Mouse (Mus musculus): ENCODE data around the gene Poc1a. TPM values are rescaled to one million over a fixed set of nuclear protein-coding genes. Genes with fewer than 3 reads are reported as not detected.

Gene Poc1a
- polyA plus RNA-seq (2012; fragmentation: generic; extraction: Trizol), result 20.6 TPM
- long read RNA-seq, experiment 1, transcript Poc1a-201 (11 exons, 2,337 nt), result major isoform, 10 of 17 reads
- long read RNA-seq, experiment 1, partial matches to known transcripts, result 3 of 17 reads
- long read RNA-seq, experiment 1, other reads (novel, unspliced or antisense), result 4 of 17 reads
- long read RNA-seq, experiment 2, transcript Poc1a-201 (11 exons, 2,337 nt), result major isoform, 34 of 40 reads
- long read RNA-seq, experiment 2, partial matches to known transcripts, result 0 of 40 reads
- long read RNA-seq, experiment 2, other reads (novel, unspliced or antisense), result 6 of 40 reads

DNA sequence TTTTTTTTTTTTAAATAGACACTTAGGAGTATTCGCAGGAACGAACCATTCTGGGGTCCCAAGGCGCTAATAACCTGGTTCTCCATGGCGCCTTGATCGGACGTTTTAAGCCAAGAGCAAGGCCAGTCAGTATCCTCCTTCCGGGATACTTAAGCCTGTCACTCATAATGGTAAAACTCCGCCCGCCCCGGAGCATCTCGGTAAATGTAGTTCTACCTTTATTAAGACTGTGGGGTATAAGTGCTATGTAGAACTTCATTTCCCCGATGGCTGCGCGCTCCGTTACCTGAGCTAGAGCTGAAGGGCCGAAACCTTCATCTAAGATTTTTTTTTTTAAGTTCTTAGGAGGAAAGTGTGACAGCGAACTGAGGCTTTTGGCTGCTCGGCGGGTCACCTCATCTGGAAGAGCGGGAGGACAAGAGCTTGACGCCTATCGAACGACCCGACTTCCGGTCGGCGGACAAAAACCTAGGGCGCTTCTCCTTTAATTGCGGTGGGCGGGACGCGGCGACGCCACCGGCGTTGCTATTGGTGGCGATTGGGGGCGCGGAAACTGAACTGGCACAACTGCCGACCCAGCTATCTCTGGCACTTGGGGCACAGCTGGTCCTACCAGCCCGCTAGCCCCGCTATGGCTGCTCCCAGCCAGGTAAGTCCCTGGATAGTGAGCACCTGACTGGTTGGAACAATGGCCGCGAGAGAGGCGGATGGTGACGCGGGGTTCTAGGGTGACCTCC, at the start of gene Poc1a:
TSS of gene Poc1a (plus strand) at position 254 of the 737 bp plus-strand sequence.
- TF ChIP-seq CEBPB (IDR thresholded peaks at IDR 0.05; ENCODE audit: low read depth) (no peak), MYOD1 (IDR thresholded peaks at IDR 0.05; ENCODE audit: control insufficient read depth, insufficient read length, low read depth) (no peak), USF1 (IDR thresholded peaks at IDR 0.05; ENCODE audit: low read depth) (no peak), MAX (IDR thresholded peaks at IDR 0.05) (no peak), MYOG (IDR thresholded peaks at IDR 0.05; ENCODE audit: control insufficient read depth, extremely low read depth, insufficient read length) (no peak)
- Histone ChIP-seq H3ac (ENCODE audit: control insufficient read depth, insufficient read length, low read depth) (peak within 1 kb of the TSS; percentile 68), H3K79me2 (ENCODE audit: control insufficient read depth, insufficient read depth) (peaks cover 8% of the 10 kb centered on the region), H3K27me3 (ENCODE audit: control insufficient read depth, insufficient read depth, insufficient read length) (no peaks in the 10 kb centered on the region), H3K36me3 (ENCODE audit: control insufficient read depth, insufficient read depth) (no peaks in the 10 kb centered on the region), H3K79me3 (ENCODE audit: low read depth) (no peaks in the 10 kb centered on the region), H3K4me3 (ENCODE audit: insufficient read depth, poor library complexity, severe bottlenecking) (peak within 1 kb of the TSS; percentile 51)

DNA sequence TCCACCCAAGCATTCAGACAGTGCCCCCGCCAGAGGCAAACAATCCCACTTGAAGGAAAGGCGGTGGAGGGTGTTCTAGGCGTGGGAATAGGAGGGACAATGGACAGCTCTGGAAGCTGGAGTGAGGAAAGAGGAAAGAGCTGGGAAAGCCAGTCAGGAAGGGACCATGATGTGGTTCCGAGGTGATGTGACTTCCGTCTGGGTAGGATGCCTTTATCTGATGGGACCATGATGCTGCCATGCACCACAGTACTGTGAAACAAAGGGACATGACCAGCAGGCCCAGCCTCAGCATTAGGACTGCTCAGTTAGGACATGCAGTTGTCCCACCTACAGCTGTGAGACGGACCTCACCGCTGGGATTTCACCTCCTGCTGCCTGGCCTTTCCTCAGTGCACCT, 49.6 kb upstream of the Poc1a start:
- H3K4me3 ChIP-seq (ENCODE audit: insufficient read depth, poor library complexity, severe bottlenecking), result no peak overlapping the region
- no peak for TF ChIP-seq USF1 (IDR thresholded peaks at IDR 0.05; ENCODE audit: low read depth)
- no peak for TF ChIP-seq MYOG (IDR thresholded peaks at IDR 0.05; ENCODE audit: control insufficient read depth, extremely low read depth, insufficient read length)
- no peak for TF ChIP-seq CTCF (IDR thresholded peaks at IDR 0.05; ENCODE audit: control insufficient read depth, insufficient read depth, insufficient read length)
- TF ChIP-seq MAX (IDR thresholded peaks at IDR 0.05), result no peak
- no peak for TF ChIP-seq FOSL1 (IDR thresholded peaks at IDR 0.05; ENCODE audit: insufficient read depth, low read length, poor library complexity, severe bottlenecking)
- H3K79me3 ChIP-seq (ENCODE audit: low read depth), result no peaks in the 10 kb centered on the region
- peaks cover 3% of the 10 kb centered on the region for H3K36me3 ChIP-seq (ENCODE audit: control insufficient read depth, insufficient read depth)
- no peak overlapping the region for H3ac ChIP-seq (ENCODE audit: control insufficient read depth, insufficient read length, low read depth)
- no peaks in the 10 kb centered on the region for H3K79me2 ChIP-seq (ENCODE audit: control insufficient read depth, insufficient read depth)
- peaks cover 3% of the 10 kb centered on the region for H3K27me3 ChIP-seq (ENCODE audit: control insufficient read depth, insufficient read depth, insufficient read length)

DNA sequence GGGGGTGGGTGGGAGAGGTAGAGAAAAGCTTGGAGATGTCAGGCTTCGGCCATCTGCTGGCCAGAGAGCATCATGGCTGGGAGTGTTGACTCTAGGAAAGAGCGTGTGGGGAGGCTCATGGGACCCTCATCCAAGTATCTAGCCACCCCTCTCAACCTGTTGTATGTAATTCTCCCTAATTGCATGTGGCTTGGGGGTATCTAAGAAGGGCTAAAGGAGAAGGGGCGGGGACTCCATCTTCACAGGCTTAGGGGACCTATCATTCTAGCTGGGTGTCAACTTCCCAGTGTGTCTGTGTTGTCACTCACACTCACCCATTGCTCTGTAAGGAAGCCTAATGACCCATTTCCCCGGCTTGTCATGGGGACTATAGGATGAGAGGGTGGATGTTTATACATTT, 49.0 kb upstream of the Poc1a start:
- peaks cover 7% of the 10 kb centered on the region for H3K36me3 ChIP-seq (ENCODE audit: control insufficient read depth, insufficient read depth)
- no peaks in the 10 kb centered on the region for H3K27me3 ChIP-seq (ENCODE audit: control insufficient read depth, insufficient read depth, insufficient read length)
- TF ChIP-seq MAX (IDR thresholded peaks at IDR 0.05) (no peak), CTCF (IDR thresholded peaks at IDR 0.05; ENCODE audit: control insufficient read depth, insufficient read depth, insufficient read length) (no peak), USF1 (IDR thresholded peaks at IDR 0.05; ENCODE audit: low read depth) (no peak)
- no peak overlapping the region for H3ac ChIP-seq (ENCODE audit: control insufficient read depth, insufficient read length, low read depth)
- no peak overlapping the region for H3K4me3 ChIP-seq (ENCODE audit: insufficient read depth, poor library complexity, severe bottlenecking)
- no peaks in the 10 kb centered on the region for H3K79me2 ChIP-seq (ENCODE audit: control insufficient read depth, insufficient read depth)
- H3K79me3 ChIP-seq (ENCODE audit: low read depth), result no peaks in the 10 kb centered on the region

DNA sequence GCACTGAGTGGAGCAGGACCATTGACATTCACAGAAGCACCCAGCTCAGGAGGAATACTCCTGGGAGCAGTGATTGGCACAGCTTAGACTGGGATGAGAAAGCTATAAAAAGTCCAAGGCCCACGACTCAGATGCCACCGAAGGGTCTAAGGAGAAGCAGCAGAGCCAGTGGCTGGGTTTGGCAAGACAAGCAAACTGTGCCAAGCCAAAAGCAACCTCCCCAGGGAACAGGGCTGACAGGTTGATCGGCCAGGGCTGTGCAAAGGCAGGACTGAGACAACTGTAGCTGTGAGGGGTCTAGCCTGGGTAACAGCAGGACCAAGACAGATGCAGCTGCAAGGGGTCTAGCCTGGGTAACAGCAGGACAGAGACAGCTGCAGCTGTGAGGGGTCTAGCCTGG, 47.9 kb upstream of the Poc1a start:
- TF ChIP-seq CTCF (IDR thresholded peaks at IDR 0.05; ENCODE audit: control insufficient read depth, insufficient read depth, insufficient read length) (no peak), MYOG (IDR thresholded peaks at IDR 0.05; ENCODE audit: control insufficient read depth, extremely low read depth, insufficient read length) (no peak)
- Histone ChIP-seq H3K79me2 (ENCODE audit: control insufficient read depth, insufficient read depth) (no peaks in the 10 kb centered on the region), H3K27me3 (ENCODE audit: control insufficient read depth, insufficient read depth, insufficient read length) (no peaks in the 10 kb centered on the region), H3K36me3 (ENCODE audit: control insufficient read depth, insufficient read depth) (peaks cover 10% of the 10 kb centered on the region), H3K79me3 (ENCODE audit: low read depth) (no peaks in the 10 kb centered on the region), H3ac (ENCODE audit: control insufficient read depth, insufficient read length, low read depth) (no peak overlapping the region), H3K4me3 (ENCODE audit: insufficient read depth, poor library complexity, severe bottlenecking) (no peak overlapping the region)

DNA sequence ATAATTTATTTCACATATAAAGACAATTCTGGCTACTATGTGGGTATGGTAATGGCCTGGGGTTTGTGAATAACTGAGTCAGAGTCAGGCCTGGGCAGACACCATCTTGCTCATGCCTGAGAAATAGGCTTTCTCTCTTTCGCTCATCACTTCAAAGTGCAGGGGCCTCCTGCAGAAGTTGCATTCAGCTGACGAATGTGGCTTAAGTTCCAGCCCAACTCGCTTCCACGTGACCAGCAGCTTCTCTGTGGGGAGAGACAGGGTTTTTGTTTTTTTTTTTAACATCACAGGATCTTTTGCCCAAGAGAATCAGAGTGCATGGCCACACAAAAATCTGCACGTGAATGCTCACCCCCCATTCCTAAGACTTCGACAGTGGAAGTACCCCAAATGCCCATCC, 46.9 kb upstream of the Poc1a start:
- Histone ChIP-seq H3K79me3 (ENCODE audit: low read depth) (no peaks in the 10 kb centered on the region), H3K27me3 (ENCODE audit: control insufficient read depth, insufficient read depth, insufficient read length) (no peaks in the 10 kb centered on the region), H3K79me2 (ENCODE audit: control insufficient read depth, insufficient read depth) (no peaks in the 10 kb centered on the region), H3K4me3 (ENCODE audit: insufficient read depth, poor library complexity, severe bottlenecking) (no peak overlapping the region), H3K36me3 (ENCODE audit: control insufficient read depth, insufficient read depth) (peaks cover 19% of the 10 kb centered on the region), H3ac (ENCODE audit: control insufficient read depth, insufficient read length, low read depth) (no peak overlapping the region)
- TF ChIP-seq CEBPB (IDR thresholded peaks at IDR 0.05; ENCODE audit: low read depth) (no peak), MAX (IDR thresholded peaks at IDR 0.05) (no peak), USF1 (IDR thresholded peaks at IDR 0.05; ENCODE audit: low read depth) (no peak), CTCF (IDR thresholded peaks at IDR 0.05; ENCODE audit: control insufficient read depth, insufficient read depth, insufficient read length) (no peak), FOSL1 (IDR thresholded peaks at IDR 0.05; ENCODE audit: insufficient read depth, low read length, poor library complexity, severe bottlenecking) (no peak), MYOD1 (IDR thresholded peaks at IDR 0.05; ENCODE audit: control insufficient read depth, insufficient read length, low read depth) (no peak), MYOG (IDR thresholded peaks at IDR 0.05; ENCODE audit: control insufficient read depth, extremely low read depth, insufficient read length) (no peak)

DNA sequence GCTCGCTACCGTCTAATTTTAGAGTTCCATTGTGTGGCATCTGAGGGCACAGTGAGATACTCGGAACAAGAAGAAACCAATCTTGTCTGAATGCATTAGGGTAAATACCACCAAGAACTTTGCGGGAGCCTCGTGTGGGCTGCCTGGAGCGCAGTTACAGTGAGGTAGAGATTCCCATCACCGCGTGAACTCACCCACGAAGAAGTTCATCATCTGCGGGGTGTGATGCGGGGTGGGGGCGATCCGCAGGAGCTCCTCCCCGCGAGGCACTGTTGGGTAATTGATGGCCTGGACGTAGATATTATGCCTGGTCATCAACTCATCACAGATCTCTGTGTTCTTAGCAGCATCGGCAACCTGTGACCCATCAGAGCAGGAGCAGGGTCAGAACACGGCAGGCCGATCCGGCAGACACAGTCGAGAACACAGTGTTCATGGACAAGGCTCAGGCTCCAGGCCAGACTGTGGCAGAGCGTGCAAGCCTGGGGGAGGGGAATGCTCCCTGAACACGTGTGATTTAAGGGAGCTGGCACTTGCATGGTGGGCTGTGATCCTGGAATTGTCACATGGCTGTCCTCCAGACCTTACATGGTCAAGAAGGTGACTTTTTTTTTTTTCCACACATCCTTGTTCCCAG, 45.5 kb upstream of the Poc1a start:
- H3K79me2 ChIP-seq (ENCODE audit: control insufficient read depth, insufficient read depth), result no peaks in the 10 kb centered on the region
- no peak overlapping the region for H3ac ChIP-seq (ENCODE audit: control insufficient read depth, insufficient read length, low read depth)
- no peak for TF ChIP-seq CTCF (IDR thresholded peaks at IDR 0.05; ENCODE audit: control insufficient read depth, insufficient read depth, insufficient read length)
- no peak for TF ChIP-seq FOSL1 (IDR thresholded peaks at IDR 0.05; ENCODE audit: insufficient read depth, low read length, poor library complexity, severe bottlenecking)
- no peak for TF ChIP-seq CEBPB (IDR thresholded peaks at IDR 0.05; ENCODE audit: low read depth)
- no peak for TF ChIP-seq MYOD1 (IDR thresholded peaks at IDR 0.05; ENCODE audit: control insufficient read depth, insufficient read length, low read depth)
- no peak for TF ChIP-seq MYOG (IDR thresholded peaks at IDR 0.05; ENCODE audit: control insufficient read depth, extremely low read depth, insufficient read length)
- no peak for TF ChIP-seq USF1 (IDR thresholded peaks at IDR 0.05; ENCODE audit: low read depth)
- TF ChIP-seq MAX (IDR thresholded peaks at IDR 0.05), result no peak
- H3K36me3 ChIP-seq (ENCODE audit: control insufficient read depth, insufficient read depth), result peaks cover 28% of the 10 kb centered on the region
- no peaks in the 10 kb centered on the region for H3K79me3 ChIP-seq (ENCODE audit: low read depth)
- no peak overlapping the region for H3K4me3 ChIP-seq (ENCODE audit: insufficient read depth, poor library complexity, severe bottlenecking)
- H3K27me3 ChIP-seq (ENCODE audit: control insufficient read depth, insufficient read depth, insufficient read length), result no peaks in the 10 kb centered on the region
